Mouse (Mus musculus) neural tube, embryonic 13.5 days (tissue): ENCODE measurements around the gene Ube4b. TPM values are rescaled to one million over a fixed set of nuclear protein-coding genes. Genes with fewer than 3 reads are reported as not detected.

Experiments
- ATAC-seq: fragments of 200-750 bp; cut with Nextera tagmentation; 2 replicates; pipeline ENCODE4 v1.8.0; 2017; ENCODE audit warnings: low read depth, mild to moderate bottlenecking, moderate TSS enrichment, moderate library complexity
- H3K27ac ChIP-seq: fragments of 300-500 bp; sonication (generic); replicated peaks from 2 replicates; pipeline ENCODE4 v1.5.1; 2015; ENCODE audit warnings: moderate library complexity, mild to moderate bottlenecking, inconsistent platforms
- H3K27me3 ChIP-seq: fragments of 300-500 bp; sonication (generic); 2 replicates; pipeline ENCODE4 v1.6.1; 2015; ENCODE audit warnings: mild to moderate bottlenecking, inconsistent platforms
- H3K36me3 ChIP-seq: fragments of 300-500 bp; sonication (generic); 2 replicates; pipeline ENCODE4 v1.6.1; 2015; ENCODE audit warnings: mild to moderate bottlenecking, inconsistent platforms
- H3K4me1 ChIP-seq: fragments of 300-500 bp; sonication (generic); replicated peaks from 2 replicates; pipeline ENCODE4 v1.6.1; 2015; ENCODE audit warnings: inconsistent platforms
- H3K4me2 ChIP-seq: fragments of 300-500 bp; sonication (generic); 2 replicates; pipeline ENCODE4 v1.6.1; 2015; ENCODE audit warnings: inconsistent platforms, mild to moderate bottlenecking, moderate library complexity
- H3K4me3 ChIP-seq: fragments of 300-500 bp; sonication (generic); 2 replicates; pipeline ENCODE4 v1.5.1; 2015; ENCODE audit warnings: mild to moderate bottlenecking, inconsistent platforms
- H3K9ac ChIP-seq: fragments of 300-500 bp; sonication (generic); 2 replicates; pipeline ENCODE4 v1.6.1; 2015; ENCODE audit warnings: moderate library complexity, mild to moderate bottlenecking, inconsistent platforms
- H3K9me3 ChIP-seq: fragments of 300-500 bp; sonication (generic); 2 replicates; pipeline ENCODE4 v1.6.1; 2016; ENCODE audit warnings: inconsistent platforms
- WGBS: fragments of 180-500 bp; shearing (Covaris S2); methylation state at CpG from one replicate; pipeline ENCODE4 v1.1.7; 2015; 5-methylcytosine and 5-hydroxymethylcytosine counted together
- polyA plus RNA-seq: library from polyadenylated mRNA; unstranded; fragments of >200 nt; fragmentation: Nextera tagmentation; extraction: Ambion mirVana; gene quantifications from 2 replicates; pipeline ENCODE4 v1.2.1, GENCODE M21; 2015

The Ube4b gene
- polyA plus RNA-seq, 1 experiment from 2014 or later: 58.2 TPM

GRCm38 (mm10) chr4:149403037-149403436 is 23.5 kb downstream of the Ube4b start:
- no peak overlapping the region for H3K4me2 ChIP-seq
- ATAC-seq: no peak
- no peaks in the 10 kb centered on the region for H3K9me3 ChIP-seq
- H3K27me3 ChIP-seq: no peaks in the 10 kb centered on the region
- peaks cover 37% of the 10 kb centered on the region for H3K4me1 ChIP-seq
- H3K4me3 ChIP-seq: no peak overlapping the region
- H3K36me3 ChIP-seq: peaks cover 8% of the 10 kb centered on the region
- H3K9ac ChIP-seq: no peak overlapping the region
- WGBS: 27% methylated on average over 6 of the region's 6 CpGs
- H3K27ac ChIP-seq: no peak overlapping the region

GRCm38 (mm10) chr4:149401591-149401982 is 25.0 kb downstream of the Ube4b start:
- Histone ChIP-seq H3K4me2 (no peak overlapping the region), H3K4me3 (no peak overlapping the region), H3K9ac (no peak overlapping the region), H3K9me3 (no peaks in the 10 kb centered on the region), H3K4me1 (peaks cover 43% of the 10 kb centered on the region), H3K27ac (no peak overlapping the region), H3K27me3 (no peaks in the 10 kb centered on the region), H3K36me3 (peaks cover 21% of the 10 kb centered on the region)
- 85% methylated on average over 8 of the region's 8 CpGs for WGBS
- ATAC-seq: no peak

GRCm38 (mm10) chr4:149400878-149401590 is 25.5 kb downstream of the Ube4b start:
- H3K4me1 ChIP-seq: peaks cover 45% of the 10 kb centered on the region
- H3K36me3 ChIP-seq: peaks cover 22% of the 10 kb centered on the region
- no peak overlapping the region for H3K4me2 ChIP-seq
- no peak overlapping the region for H3K4me3 ChIP-seq
- H3K27ac ChIP-seq: no peak overlapping the region
- 91% methylated on average over 12 of the region's 12 CpGs for WGBS
- H3K27me3 ChIP-seq: no peaks in the 10 kb centered on the region
- H3K9me3 ChIP-seq: no peaks in the 10 kb centered on the region
- ATAC-seq: no peak
- no peak overlapping the region for H3K9ac ChIP-seq

- ATAC-seq: no peak
- Histone ChIP-seq H3K4me3 (no peak overlapping the region), H3K27ac (0 out of 2 replicates have a peak overlapping the region, but pooled peaks have one; percentile 28), H3K9ac (no peak overlapping the region), H3K27me3 (no peaks in the 10 kb centered on the region), H3K4me2 (no peak overlapping the region), H3K4me1 (peaks cover 38% of the 10 kb centered on the region), H3K36me3 (peaks cover 22% of the 10 kb centered on the region), H3K9me3 (no peaks in the 10 kb centered on the region)
- WGBS: 64% methylated on average over 4 of the region's 4 CpGs
Measured at GRCm38 (mm10) chr4:149399331-149399910, 27.1 kb downstream of the Ube4b start.

GRCm38 (mm10) chr4:149398181-149398735 is 28.3 kb downstream of the Ube4b start:
- peaks cover 27% of the 10 kb centered on the region for H3K4me1 ChIP-seq
- no peak for ATAC-seq
- no peak overlapping the region for H3K4me3 ChIP-seq
- H3K9ac ChIP-seq: no peak overlapping the region
- H3K36me3 ChIP-seq: peaks cover 25% of the 10 kb centered on the region
- WGBS: 94% methylated on average over 9 of the region's 9 CpGs
- no peaks in the 10 kb centered on the region for H3K27me3 ChIP-seq
- H3K9me3 ChIP-seq: no peaks in the 10 kb centered on the region
- H3K27ac ChIP-seq: no peak overlapping the region
- no peak overlapping the region for H3K4me2 ChIP-seq

- no peaks in the 10 kb centered on the region for H3K27me3 ChIP-seq
- H3K9me3 ChIP-seq: no peaks in the 10 kb centered on the region
- WGBS: 69% methylated on average over 21 of the region's 21 CpGs
- H3K4me2 ChIP-seq: no peak overlapping the region
- peaks cover 38% of the 10 kb centered on the region for H3K36me3 ChIP-seq
- H3K4me1 ChIP-seq: peaks cover 20% of the 10 kb centered on the region
- no peak overlapping the region for H3K9ac ChIP-seq
- no peak overlapping the region for H3K4me3 ChIP-seq
- peak overlapping the region; percentile 64 for H3K27ac ChIP-seq
- no peak for ATAC-seq
Measured at GRCm38 (mm10) chr4:149396433-149397306, 29.9 kb downstream of the Ube4b start.

GRCm38 (mm10) chr4:149395581-149395980 is 31.0 kb downstream of the Ube4b start:
- Histone ChIP-seq H3K4me2 (no peak overlapping the region), H3K4me1 (peaks cover 13% of the 10 kb centered on the region), H3K27me3 (no peaks in the 10 kb centered on the region), H3K4me3 (no peak overlapping the region), H3K9ac (no peak overlapping the region), H3K36me3 (peaks cover 48% of the 10 kb centered on the region), H3K27ac (no peak overlapping the region; the same call in 1 of the 2 replicates), H3K9me3 (no peaks in the 10 kb centered on the region)
- WGBS: 78% methylated on average over 6 of the region's 6 CpGs
- ATAC-seq: no peak

GRCm38 (mm10) chr4:149394292-149394691 is 32.3 kb downstream of the Ube4b start:
- H3K9me3 ChIP-seq: no peaks in the 10 kb centered on the region
- ATAC-seq: no peak

GRCm38 (mm10) chr4:149393311-149393995 is 33.1 kb downstream of the Ube4b start:
- Histone ChIP-seq H3K4me1 (peaks cover 8% of the 10 kb centered on the region), H3K27me3 (no peaks in the 10 kb centered on the region), H3K36me3 (peaks cover 50% of the 10 kb centered on the region), H3K4me2 (no peak overlapping the region), H3K27ac (no peak overlapping the region), H3K9ac (no peak overlapping the region), H3K9me3 (no peaks in the 10 kb centered on the region), H3K4me3 (no peak overlapping the region)
- WGBS: 79% methylated on average over 12 of the region's 12 CpGs
- no peak for ATAC-seq

More at GRCm38 (mm10) chr4:149394292-149394691, 32.3 kb downstream of the Ube4b start:
- no peak overlapping the region for H3K4me3 ChIP-seq
- WGBS: 87% methylated on average over 4 of the region's 4 CpGs
- H3K4me2 ChIP-seq: no peak overlapping the region
- no peak overlapping the region for H3K27ac ChIP-seq
- H3K27me3 ChIP-seq: no peaks in the 10 kb centered on the region
- H3K9ac ChIP-seq: no peak overlapping the region
- H3K4me1 ChIP-seq: peaks cover 8% of the 10 kb centered on the region
- H3K36me3 ChIP-seq: peaks cover 54% of the 10 kb centered on the region

GRCm38 (mm10) chr4:149392359-149392758 is 34.2 kb downstream of the Ube4b start:
- H3K27ac ChIP-seq: no peak overlapping the region
- H3K4me3 ChIP-seq: no peak overlapping the region
- WGBS: 85% methylated on average over 4 of the region's 4 CpGs

GRCm38 (mm10) chr4:149381001-149381400 is 45.5 kb downstream of the Ube4b start:
- Histone ChIP-seq H3K27me3 (no peaks in the 10 kb centered on the region), H3K4me1 (peaks cover 10% of the 10 kb centered on the region; the same call in 1 of the 2 replicates), H3K9me3 (no peaks in the 10 kb centered on the region), H3K9ac (no peak overlapping the region), H3K4me3 (no peak overlapping the region), H3K27ac (no peak overlapping the region), H3K4me2 (no peak overlapping the region), H3K36me3 (peaks cover 94% of the 10 kb centered on the region)
- 83% methylated on average over 7 of the region's 7 CpGs for WGBS
- no peak for ATAC-seq

More at GRCm38 (mm10) chr4:149392359-149392758, 34.2 kb downstream of the Ube4b start:
- Histone ChIP-seq H3K36me3 (peaks cover 40% of the 10 kb centered on the region), H3K4me2 (no peak overlapping the region), H3K4me1 (peaks cover 8% of the 10 kb centered on the region), H3K9me3 (no peaks in the 10 kb centered on the region), H3K9ac (no peak overlapping the region), H3K27me3 (no peaks in the 10 kb centered on the region)
- ATAC-seq: no peak
